Mouse (Mus musculus): Measurements from ENCODE around the gene Ifi35.
"Not testable (repeated sequence)": the region's sequence is repeated elsewhere in the genome, so short reads cannot be mapped to it uniquely, and the experiment has no call there.

GRCm38 (mm10) chr11:101441450-101442126, 6.6 kb upstream of the Ifi35 start:
- TF ChIP-seq CTCF (IDR thresholded peaks at IDR 0.05; ENCODE audit: extremely low read depth, insufficient read depth, insufficient read length, insufficient replicate concordance); POLR2A (IDR thresholded peaks at IDR 0.05; ENCODE audit: low read depth, low read length): not testable (repeated sequence)

Measured in spleen, adult 2 months (tissue).